Mouse (Mus musculus): ENCODE results near the gene Tmem265.
A peak's percentile ranks its signal among the peaks of the same experiment; 100 is the strongest.

The Tmem265 gene

DNA sequence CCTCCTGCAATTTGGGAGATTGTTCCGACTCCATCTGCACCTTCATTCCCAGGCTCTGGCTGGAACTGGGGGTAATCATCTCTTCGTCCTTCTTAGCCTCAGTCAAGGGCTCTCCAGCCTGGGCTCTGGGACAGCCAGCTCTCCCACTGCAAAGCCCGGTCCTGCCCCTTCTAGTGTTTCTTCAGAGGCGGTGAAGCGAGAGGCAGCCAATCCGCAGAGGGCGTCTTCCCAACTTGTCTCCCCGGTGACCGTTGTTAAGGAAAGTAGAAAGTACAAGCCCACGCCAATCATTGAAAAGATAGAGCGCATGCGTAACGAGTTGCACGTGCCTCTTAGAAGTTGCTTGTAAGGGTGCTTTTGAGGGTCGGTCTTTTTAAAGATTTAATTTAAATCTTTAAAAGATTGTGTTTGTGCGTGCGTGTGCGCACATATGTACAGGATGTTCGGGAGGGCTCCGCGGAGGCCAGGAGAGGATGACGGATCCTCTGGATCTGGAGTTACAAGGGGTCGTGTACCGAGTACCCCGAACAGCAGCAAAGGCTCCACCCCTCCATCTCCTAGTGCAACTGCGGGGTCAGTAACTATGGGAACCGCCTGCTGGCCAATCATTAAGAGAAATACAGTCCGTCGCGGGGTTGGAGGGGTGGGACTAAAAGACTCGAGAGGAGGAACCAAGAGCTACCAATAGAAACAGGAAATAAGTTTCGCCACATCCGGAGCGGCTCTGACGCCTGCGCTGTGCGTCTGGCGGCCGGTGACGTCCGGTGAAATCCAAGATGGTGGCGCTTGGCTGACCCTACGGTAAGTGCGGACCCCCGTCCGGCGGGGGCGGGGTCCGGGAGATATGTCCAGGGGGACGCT, 27.1 kb downstream of the Tmem265 start, which contains the start of the genes Ccdc189 and Rnf40:
TSS of gene Ccdc189 (minus strand) at position 585 of the 861 bp plus-strand sequence.
TSS of gene Rnf40 (plus strand) at position 757 of the 861 bp plus-strand sequence.
- DNase-seq (ENCODE audit: extremely low read depth, low read depth, low spot score), result peak; percentile 87

- DNase-seq (ENCODE audit: extremely low read depth, low read depth, low spot score), result no peak
Measured at GRCm38 (mm10) chr7:127588901-127589300, 27.7 kb downstream of the Tmem265 start.

DNA sequence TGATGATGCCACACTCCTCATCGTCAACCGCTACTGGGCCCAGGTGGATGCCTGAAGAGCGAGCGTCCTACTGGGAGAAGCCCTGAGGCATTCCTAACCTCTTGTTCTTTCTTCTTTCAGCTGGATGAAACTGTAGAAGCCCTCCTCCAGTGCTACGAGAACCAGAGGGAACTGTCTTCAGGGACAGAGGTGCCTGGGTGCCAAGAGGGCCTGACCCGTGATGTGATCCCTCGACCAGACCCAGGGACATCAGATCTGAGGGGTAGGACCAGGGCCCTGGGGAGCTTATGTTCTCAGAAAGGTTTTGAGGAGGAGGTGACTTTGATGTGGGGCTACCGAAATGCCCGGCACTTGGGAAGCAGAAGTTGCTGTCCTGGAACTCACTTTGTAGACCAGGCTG, 28.4 kb downstream of the Tmem265 start:
- DNase-seq (ENCODE audit: extremely low read depth, low read depth, low spot score), result no peak

GRCm38 (mm10) chr7:127591108-127591507, 29.9 kb downstream of the Tmem265 start:
- DNase-seq (ENCODE audit: extremely low read depth, low read depth, low spot score), result no peak

- no peak for DNase-seq (ENCODE audit: extremely low read depth, low read depth, low spot score)
Measured at GRCm38 (mm10) chr7:127592575-127592974, 31.4 kb downstream of the Tmem265 start.

DNA sequence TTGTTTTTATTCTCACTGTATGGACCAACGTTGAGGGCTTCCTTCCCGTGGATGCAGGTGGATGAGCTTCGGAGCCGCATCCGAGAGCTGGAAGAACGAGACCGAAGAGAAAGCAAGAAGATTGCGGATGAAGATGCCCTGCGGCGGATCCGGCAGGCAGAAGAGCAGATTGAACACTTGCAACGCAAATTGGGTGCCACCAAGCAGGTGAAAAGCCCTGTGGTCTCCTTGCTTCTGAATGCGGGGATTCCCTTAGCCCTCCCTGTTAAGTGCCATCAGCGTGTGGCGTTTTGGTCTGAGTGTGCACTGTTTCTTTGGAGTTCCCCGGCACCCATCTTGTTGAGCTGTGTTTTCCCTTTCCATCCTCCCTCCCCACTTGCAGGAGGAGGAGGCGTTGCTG, 35.6 kb downstream of the Tmem265 start:
- no peak for DNase-seq (ENCODE audit: extremely low read depth, low read depth, low spot score)

- no peak for DNase-seq (ENCODE audit: extremely low read depth, low read depth, low spot score)
Measured at GRCm38 (mm10) chr7:127600612-127601011, 39.4 kb downstream of the Tmem265 start.

- no peak for DNase-seq (ENCODE audit: extremely low read depth, low read depth, low spot score)
Measured at GRCm38 (mm10) chr7:127601735-127602134, 40.5 kb downstream of the Tmem265 start.

- DNase-seq (ENCODE audit: extremely low read depth, low read depth, low spot score), result no peak
Measured at GRCm38 (mm10) chr7:127602903-127603302, 41.7 kb downstream of the Tmem265 start.

DNA sequence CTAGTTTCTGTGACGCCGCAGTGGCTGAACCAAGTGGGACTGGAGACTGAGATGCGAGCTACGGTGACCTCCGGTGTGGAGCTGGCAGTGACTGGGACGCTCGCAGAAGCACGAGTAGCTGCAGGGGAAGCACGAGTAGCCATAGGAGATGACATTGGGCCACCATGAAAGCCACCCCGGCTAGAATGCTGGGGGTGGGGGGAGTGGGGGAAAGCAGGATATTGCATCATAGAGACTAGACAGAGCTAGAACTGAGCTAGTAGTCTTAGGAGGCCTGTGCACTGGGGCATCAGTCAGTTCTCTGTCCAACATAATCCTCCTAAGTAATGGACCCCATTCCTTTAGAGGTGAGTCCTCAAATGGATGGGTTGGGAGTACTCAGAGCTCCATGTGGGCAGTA, 43.1 kb downstream of the Tmem265 start:
- no peak for DNase-seq (ENCODE audit: extremely low read depth, low read depth, low spot score)

DNA sequence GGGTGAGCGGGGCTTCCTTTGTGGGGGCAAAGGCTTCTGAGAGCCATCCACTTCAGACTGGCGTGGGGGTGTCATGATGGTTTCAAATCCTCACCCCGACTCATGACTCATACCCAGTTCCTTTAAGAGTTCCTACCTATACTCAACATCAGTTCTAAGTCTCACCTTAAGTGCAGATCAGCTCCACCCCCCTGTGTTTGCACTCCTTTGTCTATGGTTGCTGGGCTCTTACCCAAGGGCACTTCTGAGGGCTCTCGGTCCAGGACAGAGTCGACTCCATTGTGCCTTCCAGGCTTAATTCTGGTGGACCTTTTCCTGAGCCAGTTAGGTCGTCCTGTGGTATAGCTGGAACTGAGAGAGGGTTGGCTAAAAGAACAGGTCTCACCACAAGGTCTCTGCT, 46.0 kb downstream of the Tmem265 start:
- no peak for DNase-seq (ENCODE audit: extremely low read depth, low read depth, low spot score)

DNA sequence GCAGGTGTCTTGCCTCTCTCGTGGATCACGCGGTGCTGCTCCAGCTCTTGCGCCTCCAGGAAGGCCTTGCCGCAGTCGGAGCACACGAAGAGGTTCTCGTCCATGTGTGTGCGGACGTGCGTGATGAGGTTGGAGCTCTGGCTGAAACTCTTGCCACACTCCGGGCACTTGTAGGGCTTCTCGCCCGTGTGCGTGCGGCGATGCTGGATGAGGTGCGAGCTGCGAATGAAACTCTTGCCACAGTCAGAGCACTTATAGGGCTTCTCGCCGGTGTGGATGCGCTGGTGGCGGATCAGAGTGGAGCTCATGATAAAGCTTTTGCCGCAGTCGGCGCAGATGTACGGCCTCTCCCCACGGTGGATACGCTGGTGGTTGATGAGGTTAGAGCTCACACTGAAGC, 49.8 kb downstream of the Tmem265 start:
- no peak for DNase-seq (ENCODE audit: extremely low read depth, low read depth, low spot score)

- DNase-seq (ENCODE audit: extremely low read depth, low read depth, low spot score), result no peak
Measured at GRCm38 (mm10) chr7:127611561-127611960, 50.4 kb downstream of the Tmem265 start.

- no peak for DNase-seq (ENCODE audit: extremely low read depth, low read depth, low spot score)
Measured at GRCm38 (mm10) chr7:127613501-127613900, 52.3 kb downstream of the Tmem265 start.

DNA sequence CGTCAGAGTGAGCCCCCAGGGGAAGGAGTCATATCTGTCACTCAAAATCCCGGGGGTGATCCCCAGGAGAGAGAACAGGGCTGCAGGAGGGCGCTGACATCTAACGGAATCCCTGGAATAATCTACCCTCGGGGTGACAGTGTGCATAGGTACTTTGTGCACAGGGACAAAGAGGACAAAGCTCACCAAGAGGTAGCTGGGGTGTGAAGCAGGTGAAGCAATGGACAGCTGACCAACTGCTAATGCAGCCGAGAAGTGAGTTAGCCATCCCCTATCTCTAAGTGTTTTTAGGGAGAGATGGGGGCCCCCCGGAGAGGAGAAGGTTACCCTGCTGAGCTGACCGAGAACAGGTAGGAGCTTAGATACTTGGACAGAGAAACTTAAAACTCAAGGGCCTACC, 52.9 kb downstream of the Tmem265 start:
- no peak for DNase-seq (ENCODE audit: extremely low read depth, low read depth, low spot score)

DNA sequence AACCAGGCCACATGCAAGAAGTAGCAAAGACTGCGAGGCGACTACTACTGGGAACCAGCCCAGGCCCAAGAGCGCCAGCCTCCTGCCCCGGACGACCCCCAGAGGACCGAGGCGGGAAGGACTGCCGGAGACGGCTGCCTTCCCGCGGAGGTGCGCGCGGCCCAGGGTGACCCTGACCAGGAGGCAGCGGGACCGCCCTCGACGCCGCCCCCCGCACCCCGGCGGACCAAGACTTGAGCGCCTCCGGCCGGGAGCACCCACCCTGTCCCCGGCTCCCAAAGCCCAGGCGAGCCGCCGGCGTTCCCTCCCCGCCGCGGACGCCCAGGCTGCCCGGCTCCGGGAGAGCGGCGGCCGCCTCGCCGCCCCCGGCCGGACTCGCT, 53.3 kb downstream of the Tmem265 start:
- no peak for DNase-seq (ENCODE audit: extremely low read depth, low read depth, low spot score)

DNA sequence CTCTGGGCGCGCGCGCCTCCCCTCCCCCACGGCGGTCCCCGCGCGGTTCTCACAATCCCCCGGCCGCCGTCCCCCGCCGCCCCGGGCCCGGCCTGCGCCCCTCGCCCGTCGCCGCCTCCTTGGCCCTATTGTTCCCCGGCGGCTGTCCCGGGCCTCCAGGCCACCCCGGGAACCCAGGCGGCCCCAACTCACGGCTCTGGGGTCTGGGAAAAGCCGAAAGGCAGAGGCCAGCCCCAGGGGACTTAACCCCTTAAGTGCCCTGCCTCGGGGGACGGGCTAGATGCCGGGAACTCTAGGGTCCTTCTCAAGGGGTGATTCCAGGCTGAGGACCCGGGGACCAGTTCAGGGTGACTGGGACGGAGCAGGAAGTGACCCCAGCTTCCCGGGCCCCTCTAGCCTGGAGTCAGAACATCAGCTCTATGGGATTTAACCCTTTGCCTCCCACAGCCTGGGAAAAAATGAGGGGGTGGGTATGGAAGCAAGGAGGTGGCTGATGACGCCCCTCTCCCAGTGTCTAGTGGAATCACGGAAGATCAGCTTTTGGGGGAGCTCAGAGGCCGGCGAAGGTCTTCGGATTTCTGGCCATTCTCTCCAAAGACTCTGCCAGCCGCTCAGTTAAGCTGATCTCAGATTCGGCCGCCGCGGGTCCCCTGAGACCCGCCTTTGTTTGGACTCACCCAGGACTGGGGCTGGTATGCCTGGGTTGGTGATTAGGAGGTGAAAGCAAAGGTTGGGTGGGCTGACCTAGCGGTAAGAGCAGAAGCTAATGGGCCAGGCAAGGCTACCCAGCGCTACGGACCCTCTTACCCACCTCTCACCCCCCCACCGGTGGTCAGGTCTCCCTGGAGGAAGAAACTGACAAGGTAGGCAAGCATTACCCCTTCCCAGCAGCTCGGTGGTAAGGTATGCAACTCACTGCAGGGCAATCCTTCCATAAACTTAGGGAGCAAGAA, 54.0 kb downstream of the Tmem265 start, which contains the start of gene Zfp629:
TSS of gene Zfp629 (minus strand) at position 907 of the 953 bp plus-strand sequence.
- DNase-seq (ENCODE audit: extremely low read depth, low read depth, low spot score), result no peak

- no peak for DNase-seq (ENCODE audit: extremely low read depth, low read depth, low spot score)
Measured at GRCm38 (mm10) chr7:127616336-127616735, 55.1 kb downstream of the Tmem265 start.
